1 mouse cellular context compared by ENCODE assay signal in the genomic region with DNA sequence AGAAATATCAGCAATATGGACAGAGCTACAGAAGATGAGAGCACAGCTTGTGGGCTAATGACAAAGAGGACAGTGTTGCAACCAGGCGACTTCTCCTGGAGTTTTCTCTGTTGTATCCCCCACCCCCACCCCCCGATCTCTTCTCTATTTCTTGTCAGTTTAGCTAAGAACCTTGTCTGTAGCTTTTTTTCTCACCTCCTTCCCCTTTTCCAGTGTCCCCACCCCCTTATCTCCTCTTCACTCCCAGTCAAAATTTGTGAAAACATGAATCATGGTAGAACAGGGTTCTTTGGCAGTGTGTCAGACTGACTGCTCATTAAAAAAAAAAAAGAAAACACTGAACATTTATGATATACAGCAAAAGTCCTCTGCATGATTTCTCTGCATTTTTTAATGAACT.
TF ChIP-seq lines count a peak whose summit lies in the region.

No protein-coding gene starts in this region.

TF ChIP-seq in MEL, 35 proteins besides CTCF, POLR2A, EP300 and RAD21 (continued from another document):
- TF ChIP-seq RCOR1 (IDR thresholded peaks at IDR 0.05; ENCODE audit: low read depth, low read length) = peak; percentile 92
- TF ChIP-seq HCFC1 (IDR thresholded peaks at IDR 0.05; ENCODE audit: low read depth, low read length) = 0 out of 2 replicates have a peak, but pooled peaks have one; percentile 27
- TF ChIP-seq MYC (IDR thresholded peaks at IDR 0.05; ENCODE audit: low read depth, low read length) = 0 out of 2 replicates have a peak, but pooled peaks have one; percentile 33
- TF ChIP-seq E2F4 (IDR thresholded peaks at IDR 0.05; ENCODE audit: borderline replicate concordance, low read depth, low read length) = no peak
- TF ChIP-seq MXI1 (IDR thresholded peaks at IDR 0.05; ENCODE audit: low read depth, low read length) = peak; percentile 78
- no peak for TF ChIP-seq GABPA (IDR thresholded peaks at IDR 0.05; ENCODE audit: low read depth, low read length)
- 0 out of 2 replicates have a peak, but pooled peaks have one; percentile 36 for TF ChIP-seq MAZ (IDR thresholded peaks at IDR 0.05; ENCODE audit: low read depth, low read length)
- TF ChIP-seq POLR2AphosphoS2 (IDR thresholded peaks at IDR 0.05; ENCODE audit: low read length) = no peak
- TF ChIP-seq TAL1 (IDR thresholded peaks at IDR 0.05; ENCODE audit: low read length) = peak; percentile 3; the same call in 1 of the 2 replicates
- TF ChIP-seq MYB (IDR thresholded peaks at IDR 0.05; ENCODE audit: low read depth, low read length) = peak; percentile 65; the same call in 1 of the 2 replicates
- TF ChIP-seq ELF1 (IDR thresholded peaks at IDR 0.05; ENCODE audit: low read depth, low read length) = no peak
- peak; percentile 97 for TF ChIP-seq ZNF384 (IDR thresholded peaks at IDR 0.05; ENCODE audit: low read depth, low read length)
- no peak for TF ChIP-seq SMC3 (IDR thresholded peaks at IDR 0.05; ENCODE audit: low read depth, low read length)
